In genomic region chr2:32888551-32888950, GRCm38 (mm10) we compare ENCODE assay signal across 11 mouse cellular contexts. TPM values are rescaled to one million over a fixed set of nuclear protein-coding genes. Genes with fewer than 3 reads are reported as not detected.
A peak's percentile ranks its signal among the peaks of the same experiment; 100 is the strongest.
DNase-seq lines count a peak whose midpoint lies in the region; ATAC-seq and TF ChIP-seq lines count a peak whose summit lies in the region.
"Had no signal": no experiment of that assay in that cellular context is flagged by ENCODE, and none has a peak within 500 bp of the region (broad histone marks: within the 10 kb centered on the region; RNA-seq: fewer than 3 reads in every experiment).

No protein-coding gene starts in this region.

- no peaks in the 10 kb centered on the region for H3K9me3 ChIP-seq in forebrain, embryonic 12.5 days
- no peaks in the 10 kb centered on the region for H3K9me3 ChIP-seq in forebrain, embryonic 14.5 days (replicated peaks; ENCODE audit: control insufficient read depth, low read length)
- no peaks in the 10 kb centered on the region for H3K9me3 ChIP-seq in liver, embryonic 11.5 days (ENCODE audit: control insufficient read depth, low read length)
- no peaks in the 10 kb centered on the region for H3K9me3 ChIP-seq in liver, postnatal 0 days (ENCODE audit: low read length)
- H3K9me3 ChIP-seq in hindbrain, embryonic 13.5 days, result no peaks in the 10 kb centered on the region

- no peak overlapping the region for H3K9ac ChIP-seq in forebrain, embryonic 12.5 days
- H3K9ac ChIP-seq in forebrain, embryonic 14.5 days (ENCODE audit: low read length), result no peak overlapping the region
- 0 out of 2 replicates have a peak overlapping the region, but pooled peaks have one; percentile 12 for H3K9ac ChIP-seq in liver, embryonic 11.5 days (ENCODE audit: low read depth, low read length)
- H3K9ac ChIP-seq in liver, postnatal 0 days (replicated peaks), result no peak overlapping the region
- no peak overlapping the region for H3K9ac ChIP-seq in hindbrain, embryonic 13.5 days

- TF ChIP-seq CTCF in liver, postnatal 0 days (IDR thresholded peaks at IDR 0.05; ENCODE audit: low read depth), result no peak

- H3K27me3 ChIP-seq in forebrain, embryonic 12.5 days, result no peaks in the 10 kb centered on the region
- H3K27me3 ChIP-seq in forebrain, embryonic 14.5 days (replicated peaks; ENCODE audit: control insufficient read depth, insufficient read depth, low read length), result no peaks in the 10 kb centered on the region
- no peaks in the 10 kb centered on the region for H3K27me3 ChIP-seq in liver, embryonic 11.5 days (replicated peaks; ENCODE audit: control insufficient read depth, insufficient read depth, low read length)
- H3K27me3 ChIP-seq in liver, postnatal 0 days (ENCODE audit: insufficient read depth, low read length), result no peaks in the 10 kb centered on the region
- H3K27me3 ChIP-seq in hindbrain, embryonic 13.5 days, result no peaks in the 10 kb centered on the region

- H3K4me2 ChIP-seq in forebrain, embryonic 12.5 days, result no peak overlapping the region
- H3K4me2 ChIP-seq in forebrain, embryonic 14.5 days (ENCODE audit: low read length), result no peak overlapping the region
- no peak overlapping the region for H3K4me2 ChIP-seq in liver, embryonic 11.5 days
- H3K4me2 ChIP-seq in liver, postnatal 0 days (ENCODE audit: low read depth, low read length), result no peak overlapping the region
- H3K4me2 ChIP-seq in hindbrain, embryonic 13.5 days, result no peak overlapping the region

- 30% methylated on average over 3 of the region's 3 CpGs for WGBS in forebrain, embryonic 12.5 days
- 58% methylated on average over 3 of the region's 3 CpGs for WGBS in forebrain, embryonic 14.5 days
- 43% methylated on average over 3 of the region's 3 CpGs for WGBS in liver, embryonic 11.5 days
- WGBS in liver, postnatal 0 days (ENCODE audit: insufficient replicate concordance), result 42% methylated on average over 3 of the region's 3 CpGs
- WGBS in hindbrain, embryonic 13.5 days, result 43% methylated on average over 3 of the region's 3 CpGs
- 59% methylated on average over 3 of the region's 3 CpGs for WGBS in macrophage (ENCODE audit: missing documents)

- no peak for ATAC-seq in forebrain, embryonic 12.5 days (ENCODE audit: low FRiP score)
- ATAC-seq in forebrain, embryonic 14.5 days, result no peak
- ATAC-seq in liver, embryonic 11.5 days (replicated peaks; ENCODE audit: low FRiP score), result no peak
- no peak for ATAC-seq in liver, postnatal 0 days
- no peak for ATAC-seq in hindbrain, embryonic 13.5 days (ENCODE audit: low FRiP score)

- TF ChIP-seq EP300 in liver, postnatal 0 days (IDR thresholded peaks at IDR 0.05; ENCODE audit: low read depth), result no peak

- DNase-seq in forebrain, embryonic 14.5 days (ENCODE audit: low spot score), result no peak
- DNase-seq in liver, embryonic 11.5 days (ENCODE audit: low spot score), result no peak
- no peak for DNase-seq in liver, postnatal 0 days
- DNase-seq in urinary bladder, adult 2 months (ENCODE audit: low spot score), result no peak
- no peak for DNase-seq in layer of hippocampus, postnatal 25 days (ENCODE audit: extremely low spot score in 1 of 2, low spot score in 1 of 2)
- DNase-seq: adrenal gland, postnatal 36 days; cerebellum, postnatal 25 days; layer of hippocampus, adult 9-11 months had no signal

- no peak overlapping the region for H3K4me3 ChIP-seq in forebrain, embryonic 12.5 days (replicated peaks)
- no peak overlapping the region for H3K4me3 ChIP-seq in forebrain, embryonic 14.5 days (ENCODE audit: low read depth, low read length)
- H3K4me3 ChIP-seq in liver, embryonic 11.5 days (ENCODE audit: low read depth, low read length), result no peak overlapping the region
- H3K4me3 ChIP-seq in liver, postnatal 0 days (ENCODE audit: low read depth, low read length), result no peak overlapping the region
- no peak overlapping the region for H3K4me3 ChIP-seq in hindbrain, embryonic 13.5 days
- H3K4me3 ChIP-seq in macrophage (ENCODE audit: inconsistent target), result no peak overlapping the region

- H3K27ac ChIP-seq in forebrain, embryonic 12.5 days, result 0 out of 2 replicates have a peak overlapping the region, but pooled peaks have one; percentile 59
- H3K27ac ChIP-seq in forebrain, embryonic 14.5 days (ENCODE audit: low read depth, low read length), result no peak overlapping the region
- peak overlapping the region; percentile 39 for H3K27ac ChIP-seq in liver, embryonic 11.5 days (ENCODE audit: low read depth, low read length)
- no peak overlapping the region for H3K27ac ChIP-seq in liver, postnatal 0 days (ENCODE audit: low read depth)
- H3K27ac ChIP-seq in hindbrain, embryonic 13.5 days, result peak overlapping the region; percentile 74; the same call in 1 of the 2 replicates
- peak overlapping the region; percentile 38 for H3K27ac ChIP-seq in macrophage

- no peaks in the 10 kb centered on the region for H3K36me3 ChIP-seq in forebrain, embryonic 12.5 days (replicated peaks)
- H3K36me3 ChIP-seq in forebrain, embryonic 14.5 days (ENCODE audit: control insufficient read depth, insufficient read depth, low read length), result no peaks in the 10 kb centered on the region
- no peaks in the 10 kb centered on the region for H3K36me3 ChIP-seq in liver, embryonic 11.5 days (ENCODE audit: control insufficient read depth, insufficient read depth, low read length)
- H3K36me3 ChIP-seq in liver, postnatal 0 days (replicated peaks; ENCODE audit: insufficient read depth, low read length), result no peaks in the 10 kb centered on the region
- peaks cover 12% of the 10 kb centered on the region; the same call in 1 of the 2 replicates for H3K36me3 ChIP-seq in hindbrain, embryonic 13.5 days
- H3K36me3 ChIP-seq in macrophage (ENCODE audit: inconsistent target), result no peaks in the 10 kb centered on the region

- peaks cover 100% of the 10 kb centered on the region for H3K79me2 ChIP-seq in macrophage (ENCODE audit: inconsistent target)

- peaks cover 10% of the 10 kb centered on the region for H3K4me1 ChIP-seq in forebrain, embryonic 12.5 days
- 0 out of 2 replicates have a peak, but pooled peaks cover 5% of the 10 kb centered on the region for H3K4me1 ChIP-seq in forebrain, embryonic 14.5 days (ENCODE audit: control insufficient read depth, insufficient read depth, low read length)
- peaks cover 56% of the 10 kb centered on the region for H3K4me1 ChIP-seq in liver, embryonic 11.5 days (replicated peaks; ENCODE audit: control insufficient read depth, insufficient read depth, low read length)
- peaks cover 28% of the 10 kb centered on the region for H3K4me1 ChIP-seq in liver, postnatal 0 days (ENCODE audit: insufficient read depth)
- H3K4me1 ChIP-seq in hindbrain, embryonic 13.5 days (replicated peaks), result peaks cover 37% of the 10 kb centered on the region

RNA-seq across cellular contexts. Expression of gene Fam129b, which starts 12.6 kb away (rescaled TPM):
- 24.6 and 27.3 TPM in 2 replicates for polyA plus RNA-seq in forebrain, embryonic 12.5 days (2016; fragmentation: Nextera tagmentation; extraction: Ambion mirVana)
- polyA plus RNA-seq in forebrain, embryonic 14.5 days (2014; fragmentation: Nextera tagmentation; extraction: Ambion mirVana), result 13.8 and 17.7 TPM in 2 replicates
- polyA plus RNA-seq in liver, embryonic 11.5 days (2014; fragmentation: Nextera tagmentation; extraction: Ambion mirVana), result 11.1 and 11.9 TPM in 2 replicates
- 5.2 and 5.9 TPM in 2 replicates for polyA plus RNA-seq in liver, postnatal 0 days (2015; fragmentation: Nextera tagmentation; extraction: Ambion mirVana)
- polyA plus RNA-seq in hindbrain, embryonic 13.5 days (2015; fragmentation: Nextera tagmentation; extraction: Ambion mirVana), result 31.6 and 32.4 TPM in 2 replicates
- 100 to 1,000 TPM in 13 of 26 experiments, 10 to 100 TPM in 13; 35.9 to 648 (median 91.5) TPM for total RNA-seq in macrophage (2018; cell fraction: chromatin; rRNA removed)
- total RNA-seq in macrophage (2018; cell fraction: cytosol; rRNA removed), result 100 to 1,000 TPM in 14 of 26 experiments, 10 to 100 TPM in 12; 52.3 to 460 (median 164) TPM
- 100 to 1,000 TPM in 13 of 26 experiments, 10 to 100 TPM in 13; 39.2 to 371 (median 100) TPM for total RNA-seq in macrophage (2018; cell fraction: nucleus; rRNA removed)
- 117 to 240 TPM (median 185 TPM) in 3 replicates for polyA plus RNA-seq in macrophage (2018)
- 99.6 and 102 TPM in 2 replicates for polyA plus RNA-seq in urinary bladder, adult 2 months (2012; rRNA removed)
- 10 to 100 TPM; 15.1 to 15.7 TPM for total RNA-seq in layer of hippocampus, postnatal 25 days (2021)

RNA-seq across cellular contexts. Expression of gene Stxbp1, which starts 41.5 kb away (rescaled TPM):
- 68.5 and 73.5 TPM in 2 replicates for polyA plus RNA-seq in forebrain, embryonic 12.5 days (2016; fragmentation: Nextera tagmentation; extraction: Ambion mirVana)
- 127 and 174 TPM in 2 replicates for polyA plus RNA-seq in forebrain, embryonic 14.5 days (2014; fragmentation: Nextera tagmentation; extraction: Ambion mirVana)
- 11.8 and 12.0 TPM in 2 replicates for polyA plus RNA-seq in liver, embryonic 11.5 days (2014; fragmentation: Nextera tagmentation; extraction: Ambion mirVana)
- polyA plus RNA-seq in liver, postnatal 0 days (2015; fragmentation: Nextera tagmentation; extraction: Ambion mirVana), result 2.1 and 2.3 TPM in 2 replicates
- polyA plus RNA-seq in hindbrain, embryonic 13.5 days (2015; fragmentation: Nextera tagmentation; extraction: Ambion mirVana), result 180 and 193 TPM in 2 replicates
- total RNA-seq in macrophage (2018; cell fraction: chromatin; rRNA removed), result 10 to 100 TPM; 17.2 to 71.6 (median 25.6) TPM
- 10 to 100 TPM; 10.5 to 25.5 (median 16.1) TPM for total RNA-seq in macrophage (2018; cell fraction: cytosol; rRNA removed)
- total RNA-seq in macrophage (2018; cell fraction: nucleus; rRNA removed), result 10 to 100 TPM; 14.4 to 64.5 (median 22.2) TPM
- 9.7 to 16.3 TPM (median 12.2 TPM) in 3 replicates for polyA plus RNA-seq in macrophage (2018)
- 15.8 and 19.8 TPM in 2 replicates for polyA plus RNA-seq in urinary bladder, adult 2 months (2012; rRNA removed)
- total RNA-seq in layer of hippocampus, postnatal 25 days (2021), result 100 to 1,000 TPM; 596 to 606 TPM

Comparison
In these comparisons a context has a peak if more than half of its experiments do, and no peak if none do; other contexts are left out.
1. H3K27ac ChIP-seq: peak in forebrain, embryonic 12.5 days (single experiment), liver, embryonic 11.5 days (single experiment), hindbrain, embryonic 13.5 days (single experiment) and macrophage (single experiment); none in forebrain, embryonic 14.5 days (single experiment) and liver, postnatal 0 days (single experiment).